Mouse (Mus musculus) frontal cortex, postnatal 25 days (tissue): ENCODE data around the gene Ift88.

Source experiments
- DNase-seq, 2 experiments: peaks; one replicate each; pipeline ENCODE4 v3.0.0; 2022; ENCODE audit warnings: low spot score in 2 of 2

The Ift88 gene

GRCm38 (mm10) chr14:57532577-57532976, 108.7 kb downstream of the Ift88 start:
- no peak for DNase-seq

- no peak for DNase-seq
Measured at GRCm38 (mm10) chr14:57533214-57533613, 109.4 kb downstream of the Ift88 start.

GRCm38 (mm10) chr14:57533841-57534240, 110.0 kb downstream of the Ift88 start:
- DNase-seq = no peak

GRCm38 (mm10) chr14:57534346-57534745, 110.5 kb downstream of the Ift88 start:
- no peak for DNase-seq

GRCm38 (mm10) chr14:57534961-57535360, 111.1 kb downstream of the Ift88 start:
- no peak for DNase-seq

- no peak for DNase-seq
Measured at GRCm38 (mm10) chr14:57535646-57536045, 111.8 kb downstream of the Ift88 start.

- no peak for DNase-seq
Measured at GRCm38 (mm10) chr14:57536820-57537219, 113.0 kb downstream of the Ift88 start.

GRCm38 (mm10) chr14:57537261-57538015, 113.6 kb downstream of the Ift88 start:
- no peak for DNase-seq

GRCm38 (mm10) chr14:57540683-57541082, 116.8 kb downstream of the Ift88 start:
- DNase-seq = no peak

GRCm38 (mm10) chr14:57542231-57542630, 118.4 kb downstream of the Ift88 start:
- no peak for DNase-seq

- no peak for DNase-seq
Measured at GRCm38 (mm10) chr14:57543420-57544039, 119.7 kb downstream of the Ift88 start.

- DNase-seq = no peak
Measured at GRCm38 (mm10) chr14:57545526-57545925, 121.7 kb downstream of the Ift88 start.

GRCm38 (mm10) chr14:57546131-57546530, 122.3 kb downstream of the Ift88 start:
- DNase-seq = no peak

- DNase-seq = no peak
Measured at GRCm38 (mm10) chr14:57546557-57547021, 122.7 kb downstream of the Ift88 start.

GRCm38 (mm10) chr14:57547062-57547461, 123.2 kb downstream of the Ift88 start:
- DNase-seq = no peak

GRCm38 (mm10) chr14:57552945-57553344, 129.1 kb downstream of the Ift88 start:
- DNase-seq = no peak

GRCm38 (mm10) chr14:57554434-57554833, 130.6 kb downstream of the Ift88 start:
- DNase-seq = no peak

- no peak for DNase-seq
Measured at GRCm38 (mm10) chr14:57555471-57556070, 131.7 kb downstream of the Ift88 start.

GRCm38 (mm10) chr14:57556922-57557321, 133.1 kb downstream of the Ift88 start:
- no peak for DNase-seq

- no peak for DNase-seq
Measured at GRCm38 (mm10) chr14:57565626-57566025, 141.8 kb downstream of the Ift88 start.
